Mouse (Mus musculus) kidney, adult 2 months (tissue): ENCODE measurements around the gene Exosc3. TPM values are rescaled to one million over a fixed set of nuclear protein-coding genes. Genes with fewer than 3 reads are reported as not detected.

Experiments used
- DNase-seq: peaks from one replicate; pipeline ENCODE4 v3.0.0; 2021
- H3K27ac ChIP-seq: fragments of 200-500 bp; 2 replicates; pipeline ENCODE4 v1.5.1; 2012; ENCODE audit warnings: low read depth, low read length, control low read depth, inconsistent platforms; ENCODE audit not compliant: insufficient read depth
- H3K27me3 ChIP-seq: fragments of 200-500 bp; replicated peaks from 2 replicates; pipeline ENCODE4 v1.6.1; 2012; ENCODE audit warnings: mild to moderate bottlenecking, moderate library complexity, low read length, inconsistent platforms; ENCODE audit not compliant: control insufficient read depth, insufficient read depth
- H3K36me3 ChIP-seq: fragments of 200-500 bp; 2 replicates; pipeline ENCODE4 v1.6.1; 2012; ENCODE audit warnings: mild to moderate bottlenecking, moderate library complexity, low read length, inconsistent platforms; ENCODE audit not compliant: control insufficient read depth, insufficient read depth
- H3K4me1 ChIP-seq: fragments of 200-500 bp; 2 replicates; pipeline ENCODE4 v1.6.1; 2011; ENCODE audit warnings: low read length; ENCODE audit not compliant: control insufficient read depth, insufficient read depth
- H3K4me3 ChIP-seq: fragments of 200-500 bp; 2 replicates; pipeline ENCODE4 v1.5.1; 2011; ENCODE audit warnings: mild to moderate bottlenecking, low read depth, low read length, control low read depth; ENCODE audit not compliant: insufficient read depth
- CTCF ChIP-seq: fragments of 200-500 bp; conservative IDR thresholded peaks from 2 replicates; pipeline ENCODE4 v1.5.1; 2011; ENCODE audit warnings: low read depth, mild to moderate bottlenecking, control low read depth, low read length, moderate library complexity, mixed read lengths; ENCODE audit not compliant: insufficient read depth, insufficient read length
- POLR2A ChIP-seq: fragments of 200-500 bp; IDR thresholded peaks from one replicate; pipeline ENCODE4 v1.6.1; 2011; ENCODE audit warnings: low read depth, low read length, control low read depth
- WGBS: fragments of 180-500 bp; shearing (Covaris S2); methylation state at CpG from one replicate; pipeline ENCODE4 v1.1.7; 2018; 5-methylcytosine and 5-hydroxymethylcytosine counted together
- polyA plus RNA-seq: library from polyadenylated mRNA; depleted of rRNA; stranded (reverse); fragments of >200 nt; gene quantifications from 2 replicates; pipeline ENCODE4 v1.2.3, GENCODE M21; 2012

Exosc3 gene
- polyA plus RNA-seq, 1 experiment: 16.7 TPM

- no peak for TF ChIP-seq POLR2A
- no peak for TF ChIP-seq CTCF
- DNase-seq: no peak
- H3K36me3 ChIP-seq: no peaks in the 10 kb centered on the region; the same call in 1 of the 2 replicates
- no peak overlapping the region for H3K4me3 ChIP-seq
- H3K27me3 ChIP-seq: no peaks in the 10 kb centered on the region
- no peak overlapping the region for H3K27ac ChIP-seq
- H3K4me1 ChIP-seq: no peaks in the 10 kb centered on the region
- 95% methylated on average over 2 of the region's 2 CpGs for WGBS
Observed at GRCm38 (mm10) chr4:45311056-45311455, 31.5 kb downstream of the Exosc3 start.

- no peaks in the 10 kb centered on the region for H3K4me1 ChIP-seq
- no peak for TF ChIP-seq CTCF
- no peak for TF ChIP-seq POLR2A
- WGBS: 88% methylated on average over 6 of the region's 6 CpGs
- H3K27me3 ChIP-seq: no peaks in the 10 kb centered on the region
- no peak overlapping the region for H3K4me3 ChIP-seq
- H3K27ac ChIP-seq: no peak overlapping the region
- no peak for DNase-seq
- no peaks in the 10 kb centered on the region; the same call in none of the 2 replicates for H3K36me3 ChIP-seq
Observed at GRCm38 (mm10) chr4:45308606-45309005, 33.9 kb downstream of the Exosc3 start.

- Histone ChIP-seq H3K27me3 (no peaks in the 10 kb centered on the region), H3K27ac (no peak overlapping the region), H3K4me1 (no peaks in the 10 kb centered on the region), H3K4me3 (no peak overlapping the region), H3K36me3 (no peaks in the 10 kb centered on the region; the same call in none of the 2 replicates)
- WGBS: 37% methylated on average over 11 of the region's 11 CpGs
- peak; percentile 14 for DNase-seq
- TF ChIP-seq POLR2A (no peak), CTCF (peak; percentile 72)
Observed at GRCm38 (mm10) chr4:45308046-45308445, 34.5 kb downstream of the Exosc3 start.

- peaks cover 4% of the 10 kb centered on the region for H3K36me3 ChIP-seq
- no peaks in the 10 kb centered on the region for H3K27me3 ChIP-seq
- WGBS: 98% methylated on average over 14 of the region's 14 CpGs
- TF ChIP-seq CTCF: no peak
- no peak for TF ChIP-seq POLR2A
- no peak overlapping the region for H3K27ac ChIP-seq
- no peaks in the 10 kb centered on the region for H3K4me1 ChIP-seq
- H3K4me3 ChIP-seq: no peak overlapping the region
- DNase-seq: no peak
Observed at GRCm38 (mm10) chr4:45305536-45305935, 37.0 kb downstream of the Exosc3 start.

- TF ChIP-seq CTCF: no peak
- no peak for TF ChIP-seq POLR2A
- Histone ChIP-seq H3K27me3 (no peaks in the 10 kb centered on the region), H3K4me3 (peak within 1 kb of the TSS; percentile 84), H3K27ac (no peak within 1 kb of the TSS; the same call in 1 of the 2 replicates), H3K36me3 (no peaks in the 10 kb centered on the region; the same call in 1 of the 2 replicates), H3K4me1 (peaks cover 3% of the 10 kb centered on the region; the same call in 1 of the 2 replicates)
- peak; percentile 86 for DNase-seq
- 14% methylated on average over 27 of the region's 27 CpGs for WGBS
Observed at GRCm38 (mm10) chr4:45296662-45297564, 45.6 kb downstream of the Exosc3 start, which contains the start of gene Trmt10b. Gene Trmt10b (plus strand): TSS chr4:45297127.

GRCm38 (mm10) chr4:45287906-45288305 lies 54.6 kb downstream of the Exosc3 start:
- H3K4me3 ChIP-seq: no peak overlapping the region
- WGBS: 79% methylated on average over 5 of the region's 5 CpGs

GRCm38 (mm10) chr4:45286318-45286717 lies 56.2 kb downstream of the Exosc3 start:
- peak; percentile 15 for DNase-seq

More at GRCm38 (mm10) chr4:45287906-45288305, 54.6 kb downstream of the Exosc3 start:
- Histone ChIP-seq H3K27ac (no peak overlapping the region), H3K4me1 (no peaks in the 10 kb centered on the region), H3K27me3 (no peaks in the 10 kb centered on the region), H3K36me3 (no peaks in the 10 kb centered on the region)
- DNase-seq: no peak
- TF ChIP-seq CTCF (no peak), POLR2A (no peak)

More at GRCm38 (mm10) chr4:45286318-45286717, 56.2 kb downstream of the Exosc3 start:
- Histone ChIP-seq H3K27me3 (no peaks in the 10 kb centered on the region), H3K4me1 (no peaks in the 10 kb centered on the region), H3K36me3 (no peaks in the 10 kb centered on the region), H3K4me3 (no peak overlapping the region), H3K27ac (no peak overlapping the region)
- 56% methylated on average over 3 of the region's 3 CpGs for WGBS
- TF ChIP-seq CTCF: peak; percentile 70
- no peak for TF ChIP-seq POLR2A
